Mouse (Mus musculus) liver, adult (tissue): ENCODE measurements at regions not wholly inside any gene's neighbourhood (a gene's known extent, or its start where the extent isn't known, plus 50 kb on each side); places are given as distances from the start of the nearest gene placed in this dataset.

Experiments
- GATA4 ChIP-seq: IDR thresholded peaks from 2 replicates; pipeline ENCODE4 v1.6.1; 2014; ENCODE audit warnings: mild to moderate bottlenecking, low read length; ENCODE audit not compliant: insufficient replicate concordance

- TF ChIP-seq GATA4 = no peak
Observed at GRCm38 (mm10) chr9:73416084-73416777, 303.0 kb downstream of the Rsl24d1 start.
